Mouse (Mus musculus): Measurements from ENCODE around the gene Phldb1. TPM values are rescaled to one million over a fixed set of nuclear protein-coding genes. Genes with fewer than 3 reads are reported as not detected.
A peak's percentile ranks its signal among the peaks of the same experiment; 100 is the strongest.

The Phldb1 gene
- polyA plus RNA-seq, 1 experiment from 2014 or later: 2.1 TPM

DNA sequence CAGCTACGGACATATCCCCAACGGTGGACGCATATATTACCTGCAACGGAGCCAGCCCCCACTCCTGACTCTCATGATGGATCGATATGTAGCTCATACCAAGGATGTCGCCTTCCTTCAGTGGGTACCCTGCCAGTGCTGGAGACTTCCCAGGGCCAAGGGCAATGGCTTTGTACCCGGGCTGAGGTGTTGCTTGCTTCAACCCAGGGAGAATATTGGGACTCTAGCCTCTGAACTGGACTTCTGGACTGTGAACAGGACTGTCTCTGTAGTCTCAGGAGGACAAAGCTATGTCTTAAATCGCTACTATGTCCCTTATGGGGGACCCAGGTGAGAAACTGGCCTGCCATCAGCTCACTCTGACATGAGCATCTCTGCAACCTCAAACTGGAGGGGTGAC, 52.0 kb downstream of the Phldb1 start:
- ATAC-seq (ENCODE audit: low read depth): no peak
- Histone ChIP-seq H3K9ac (no peak overlapping the region), H3K9me3 (replicated peaks) (no peaks in the 10 kb centered on the region), H3K4me3 (replicated peaks) (no peak overlapping the region), H3K27ac (no peak overlapping the region), H3K36me3 (no peaks in the 10 kb centered on the region), H3K4me1 (replicated peaks) (no peaks in the 10 kb centered on the region), H3K27me3 (no peaks in the 10 kb centered on the region), H3K4me2 (no peak overlapping the region)
- 65% methylated on average over 8 of the region's 8 CpGs for WGBS (ENCODE audit: insufficient replicate concordance)
- DNase-seq: no peak

DNA sequence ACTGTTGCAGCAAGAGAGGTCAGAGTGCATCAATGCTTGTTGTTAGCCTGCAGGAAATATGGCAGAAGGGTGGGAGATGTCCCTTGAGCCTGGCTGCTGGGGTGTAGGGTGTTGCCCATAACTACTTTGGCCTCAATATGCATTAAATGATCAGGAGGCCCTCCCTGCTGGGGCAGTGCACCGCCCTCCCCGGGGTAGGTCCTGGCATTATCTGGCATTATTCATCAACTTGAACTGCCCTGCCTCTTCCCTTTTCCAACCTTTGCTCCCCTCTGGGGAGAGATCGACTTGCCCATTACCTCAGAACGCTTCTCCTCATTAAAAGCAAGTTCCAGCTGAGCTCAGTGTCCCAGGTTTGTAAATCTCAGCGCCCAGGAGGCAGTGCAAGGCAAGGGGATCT, 55.4 kb downstream of the Phldb1 start:
- H3K27me3 ChIP-seq: no peaks in the 10 kb centered on the region
- no peak overlapping the region for H3K27ac ChIP-seq
- no peak overlapping the region for H3K4me2 ChIP-seq
- DNase-seq (no peak), ATAC-seq (ENCODE audit: low read depth) (no peak)
- H3K4me1 ChIP-seq (replicated peaks): no peaks in the 10 kb centered on the region
- H3K9ac ChIP-seq: no peak overlapping the region
- WGBS (ENCODE audit: insufficient replicate concordance): 69% methylated on average over 5 of the region's 5 CpGs
- no peak overlapping the region for H3K4me3 ChIP-seq (replicated peaks)
- no peaks in the 10 kb centered on the region for H3K9me3 ChIP-seq (replicated peaks)
- H3K36me3 ChIP-seq: no peaks in the 10 kb centered on the region

DNA sequence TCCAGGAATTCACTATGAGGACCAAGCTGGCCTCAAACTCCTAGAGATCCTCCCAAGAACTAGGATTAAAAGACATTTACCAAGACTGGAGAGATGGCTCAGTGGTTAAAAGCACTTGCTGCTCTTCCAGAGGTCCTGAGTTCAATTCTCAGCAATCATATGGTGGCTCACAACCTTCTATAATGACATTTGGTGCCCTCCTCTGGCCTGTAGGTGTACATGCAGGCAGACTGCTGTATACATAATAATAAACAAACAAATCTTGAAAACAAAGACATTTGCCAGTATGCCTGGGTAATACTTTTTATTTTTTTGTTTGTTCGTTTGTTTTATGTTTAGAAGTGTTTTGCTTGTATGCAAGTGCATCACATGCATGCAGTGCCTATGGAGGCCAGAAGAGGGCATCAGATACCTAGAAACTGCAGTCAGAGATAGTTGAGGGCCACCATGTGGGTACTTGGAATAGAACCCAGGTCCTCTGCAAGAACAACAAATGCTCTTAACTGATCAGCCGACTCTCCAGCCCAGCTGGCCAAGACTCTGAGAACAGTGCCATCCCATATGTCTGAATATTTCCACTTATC, 56.6 kb downstream of the Phldb1 start:
- Histone ChIP-seq H3K9ac (no peak overlapping the region), H3K27me3 (no peaks in the 10 kb centered on the region), H3K9me3 (replicated peaks) (no peaks in the 10 kb centered on the region), H3K36me3 (no peaks in the 10 kb centered on the region), H3K4me2 (no peak overlapping the region), H3K27ac (no peak overlapping the region), H3K4me3 (replicated peaks) (no peak overlapping the region), H3K4me1 (replicated peaks) (no peaks in the 10 kb centered on the region)
- DNase-seq (no peak), ATAC-seq (ENCODE audit: low read depth) (no peak)
- 62% methylated on average over 2 of the region's 2 CpGs for WGBS (ENCODE audit: insufficient replicate concordance)

DNA sequence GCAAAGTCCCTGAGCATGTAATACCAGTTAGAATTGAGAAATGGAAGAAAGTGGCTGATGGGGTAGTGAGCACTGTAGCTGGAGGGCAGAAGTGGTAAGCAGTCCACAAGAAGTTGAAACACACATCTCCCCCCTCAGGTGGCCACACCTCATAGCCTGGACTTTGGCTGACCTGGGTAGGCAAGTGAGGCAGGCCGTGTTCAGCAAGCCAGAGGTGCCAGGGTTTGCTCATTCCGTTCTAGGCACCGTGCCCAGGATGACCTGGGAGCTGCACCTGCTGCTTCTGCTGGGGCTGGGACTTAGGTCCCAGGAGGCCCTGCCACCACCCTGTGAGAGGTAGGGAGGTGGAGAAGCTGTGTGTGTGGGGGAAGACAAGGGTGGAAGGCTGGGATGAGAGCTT, 62.0 kb downstream of the Phldb1 start, which contains the start of gene Treh:
Gene Treh (plus strand): TSS at position 229 of the 400 bp plus-strand sequence.
- no peaks in the 10 kb centered on the region for H3K36me3 ChIP-seq
- no peak within 1 kb of the TSS for H3K4me3 ChIP-seq (replicated peaks)
- H3K9ac ChIP-seq: no peak within 1 kb of the TSS
- no peak within 1 kb of the TSS for H3K4me2 ChIP-seq
- ATAC-seq (ENCODE audit: low read depth) (no peak), DNase-seq (no peak)
- H3K4me1 ChIP-seq (replicated peaks): no peaks in the 10 kb centered on the region
- H3K27ac ChIP-seq: no peak within 1 kb of the TSS
- no peaks in the 10 kb centered on the region for H3K27me3 ChIP-seq
- WGBS (ENCODE audit: insufficient replicate concordance): 63% methylated on average over 3 of the region's 3 CpGs
- no peaks in the 10 kb centered on the region for H3K9me3 ChIP-seq (replicated peaks)

DNA sequence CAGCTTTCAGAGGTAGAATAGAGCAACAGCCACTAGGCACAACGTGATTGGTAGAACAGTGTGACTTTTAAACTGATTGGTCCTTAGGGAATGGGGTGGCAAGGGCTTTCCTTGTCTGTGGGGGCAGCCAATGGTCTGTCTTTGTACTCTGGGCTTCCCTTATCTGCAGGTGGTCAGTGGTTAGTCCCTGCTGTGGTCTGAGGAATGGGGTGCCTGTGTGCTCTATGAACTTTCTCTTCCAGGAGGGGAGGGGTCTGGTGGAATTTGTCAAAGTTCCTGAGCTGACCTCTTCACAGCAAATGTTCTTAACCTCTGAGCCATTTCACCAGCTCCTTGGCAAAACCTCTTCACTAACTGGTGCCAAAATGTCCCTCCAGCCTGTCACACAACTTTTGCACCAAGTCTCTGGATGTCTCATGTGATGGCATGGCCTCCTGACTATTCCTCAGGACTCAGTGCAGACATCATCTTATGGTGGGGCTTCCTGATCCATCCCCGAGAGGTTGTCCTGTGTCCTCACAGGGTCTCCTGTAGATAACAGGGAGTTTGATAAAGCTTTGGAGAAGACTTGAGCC, 62.6 kb downstream of the Phldb1 start:
- 29% methylated on average over 2 of the region's 2 CpGs for WGBS (ENCODE audit: insufficient replicate concordance)
- no peak overlapping the region for H3K4me3 ChIP-seq (replicated peaks)
- H3K9me3 ChIP-seq (replicated peaks): no peaks in the 10 kb centered on the region
- H3K36me3 ChIP-seq: no peaks in the 10 kb centered on the region
- no peaks in the 10 kb centered on the region for H3K4me1 ChIP-seq (replicated peaks)
- H3K4me2 ChIP-seq: no peak overlapping the region
- H3K27me3 ChIP-seq: peaks cover under 1% of the 10 kb centered on the region; the same call in 1 of the 2 replicates
- H3K9ac ChIP-seq: no peak overlapping the region
- H3K27ac ChIP-seq: no peak overlapping the region
- no peak for ATAC-seq (ENCODE audit: low read depth)
- DNase-seq: no peak

DNA sequence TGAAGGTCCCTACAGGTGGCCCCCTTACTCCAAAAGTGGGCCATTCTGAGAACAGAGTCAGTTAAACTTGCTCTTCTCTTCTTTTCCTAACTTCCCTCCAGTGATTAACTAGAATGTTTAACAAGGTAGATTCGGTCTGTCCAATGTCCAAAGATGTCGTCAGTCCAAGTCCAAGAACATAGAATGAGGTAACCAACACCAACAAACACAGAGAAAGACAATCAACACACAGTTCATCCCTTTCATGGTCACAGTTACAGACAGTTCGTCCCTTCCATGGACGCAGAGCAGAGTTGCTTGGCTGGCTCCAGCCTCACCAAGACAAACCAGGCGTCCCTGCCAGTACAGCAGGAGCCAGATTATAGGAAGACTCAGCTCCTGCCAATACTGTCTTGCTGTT, 63.6 kb downstream of the Phldb1 start:
- Histone ChIP-seq H3K4me1 (replicated peaks) (no peaks in the 10 kb centered on the region), H3K27ac (no peak overlapping the region), H3K4me3 (replicated peaks) (no peak overlapping the region), H3K36me3 (no peaks in the 10 kb centered on the region), H3K4me2 (no peak overlapping the region), H3K27me3 (peaks cover 3% of the 10 kb centered on the region; the same call in 1 of the 2 replicates), H3K9me3 (replicated peaks) (no peaks in the 10 kb centered on the region), H3K9ac (no peak overlapping the region)
- WGBS (ENCODE audit: insufficient replicate concordance): 70% methylated on average over 5 of the region's 5 CpGs
- no peak for DNase-seq
- ATAC-seq (ENCODE audit: low read depth): no peak

DNA sequence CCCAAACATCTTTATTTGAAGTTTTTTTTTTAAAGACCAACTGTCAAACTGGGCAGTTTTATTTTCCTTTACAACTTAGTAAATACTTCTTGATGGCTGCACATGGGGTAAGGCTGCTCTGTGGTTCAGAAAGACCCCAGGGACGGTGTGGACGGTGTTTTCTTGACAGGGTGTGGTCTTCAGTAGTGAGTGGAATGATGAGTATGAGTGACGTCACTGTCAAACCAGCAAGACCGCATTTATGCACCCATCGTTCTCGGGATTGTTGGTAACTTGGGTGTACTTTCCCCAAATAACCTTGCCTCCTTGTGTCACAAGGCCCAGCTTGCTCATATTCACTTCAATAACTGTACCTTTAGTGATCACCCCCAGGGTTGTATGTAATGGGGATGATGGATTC, 71.3 kb downstream of the Phldb1 start:
- Histone ChIP-seq H3K9me3 (replicated peaks) (no peaks in the 10 kb centered on the region), H3K9ac (no peak overlapping the region), H3K27me3 (peaks cover 3% of the 10 kb centered on the region; the same call in 1 of the 2 replicates), H3K4me2 (no peak overlapping the region), H3K4me1 (replicated peaks) (no peaks in the 10 kb centered on the region), H3K4me3 (replicated peaks) (no peak overlapping the region), H3K27ac (no peak overlapping the region), H3K36me3 (no peaks in the 10 kb centered on the region)
- WGBS (ENCODE audit: insufficient replicate concordance): 68% methylated on average over 6 of the region's 6 CpGs
- DNase-seq (no peak), ATAC-seq (ENCODE audit: low read depth) (no peak)

DNA sequence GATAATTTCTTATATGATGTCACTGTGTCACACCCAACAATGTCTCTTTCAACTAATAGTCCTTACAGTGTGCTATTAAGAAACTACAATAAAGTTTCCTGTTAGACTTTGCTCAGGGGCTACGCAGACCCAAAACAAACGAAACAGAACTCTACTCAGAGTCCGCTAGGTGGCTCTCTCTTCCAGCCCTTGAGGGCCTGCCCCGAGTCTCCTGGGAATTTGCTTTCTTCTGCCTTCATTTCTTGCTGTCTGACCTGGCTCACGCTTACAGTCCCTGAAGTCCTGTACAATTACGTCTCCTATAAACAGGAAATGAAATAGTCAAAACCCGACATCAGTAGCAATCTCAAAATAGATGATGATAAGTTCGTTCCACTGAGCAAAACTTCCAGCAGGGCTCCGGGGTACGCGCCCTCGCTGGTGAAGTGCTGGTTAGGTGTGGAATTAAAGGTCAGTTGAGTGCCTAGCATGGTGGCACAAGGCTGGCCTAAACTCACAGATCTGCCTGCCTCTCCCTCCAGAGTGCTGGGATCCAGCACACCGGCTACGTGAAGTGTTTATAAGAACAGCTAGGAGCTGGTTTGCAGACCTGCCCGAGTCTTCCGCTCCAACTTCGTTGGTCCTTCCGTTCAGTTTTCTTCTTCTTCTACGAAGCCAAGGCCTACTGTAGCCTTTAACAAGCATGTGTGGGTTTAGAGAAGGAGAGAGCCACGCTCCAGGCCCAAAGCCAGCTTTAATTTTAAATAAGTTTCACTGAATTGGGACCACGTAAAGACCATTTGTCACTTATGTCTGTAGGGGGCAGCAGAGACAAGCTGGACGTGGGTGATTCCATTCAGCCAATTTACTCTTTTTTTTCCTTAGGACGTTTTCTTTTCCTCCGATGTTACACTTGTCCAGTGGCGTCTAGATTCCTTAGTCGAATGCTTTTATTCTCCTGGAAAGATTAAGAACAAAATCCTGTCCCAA, 79.6 kb downstream of the Phldb1 start:
- Histone ChIP-seq H3K27ac (no peak overlapping the region), H3K4me2 (peak overlapping the region; percentile 59), H3K4me3 (replicated peaks) (peak overlapping the region; percentile 33), H3K4me1 (replicated peaks) (peaks cover 10% of the 10 kb centered on the region; the same call in 1 of the 2 replicates), H3K36me3 (no peaks in the 10 kb centered on the region), H3K9ac (peak overlapping the region; percentile 44; the same call in 1 of the 2 replicates), H3K27me3 (no peaks in the 10 kb centered on the region), H3K9me3 (replicated peaks) (no peaks in the 10 kb centered on the region)
- DNase-seq (peak; percentile 46), ATAC-seq (ENCODE audit: low read depth) (no peak)
- WGBS (ENCODE audit: insufficient replicate concordance): 25% methylated on average over 26 of the region's 26 CpGs

DNA sequence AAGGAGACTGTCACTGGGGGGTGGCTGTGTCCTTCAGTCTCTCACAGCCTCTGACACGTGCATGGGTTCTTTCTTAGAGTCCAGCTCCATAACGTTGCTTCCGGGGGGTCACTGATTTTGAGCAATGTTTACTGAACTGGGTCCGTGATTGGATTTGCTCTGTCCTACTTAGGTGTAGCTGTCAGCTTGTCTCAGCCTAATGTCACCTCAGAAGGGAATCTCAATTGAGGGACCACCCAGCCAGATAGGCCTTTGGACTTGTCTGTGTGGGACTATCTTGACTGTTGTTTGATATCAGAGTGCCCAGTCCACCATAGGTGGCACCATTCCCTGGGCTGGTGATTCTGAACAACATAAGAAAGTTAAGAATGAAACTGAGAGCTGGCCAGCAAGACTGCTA, 81.1 kb downstream of the Phldb1 start:
- 50% methylated on average over 4 of the region's 4 CpGs for WGBS (ENCODE audit: insufficient replicate concordance)
- peaks cover 10% of the 10 kb centered on the region; the same call in 1 of the 2 replicates for H3K4me1 ChIP-seq (replicated peaks)
- 0 out of 2 replicates have a peak, but pooled peaks cover 4% of the 10 kb centered on the region for H3K27me3 ChIP-seq
- no peak overlapping the region for H3K4me2 ChIP-seq
- no peak overlapping the region for H3K9ac ChIP-seq
- no peaks in the 10 kb centered on the region for H3K36me3 ChIP-seq
- no peak overlapping the region for H3K4me3 ChIP-seq (replicated peaks)
- ATAC-seq (ENCODE audit: low read depth) (no peak), DNase-seq (no peak)
- no peak overlapping the region for H3K27ac ChIP-seq
- no peaks in the 10 kb centered on the region for H3K9me3 ChIP-seq (replicated peaks)

DNA sequence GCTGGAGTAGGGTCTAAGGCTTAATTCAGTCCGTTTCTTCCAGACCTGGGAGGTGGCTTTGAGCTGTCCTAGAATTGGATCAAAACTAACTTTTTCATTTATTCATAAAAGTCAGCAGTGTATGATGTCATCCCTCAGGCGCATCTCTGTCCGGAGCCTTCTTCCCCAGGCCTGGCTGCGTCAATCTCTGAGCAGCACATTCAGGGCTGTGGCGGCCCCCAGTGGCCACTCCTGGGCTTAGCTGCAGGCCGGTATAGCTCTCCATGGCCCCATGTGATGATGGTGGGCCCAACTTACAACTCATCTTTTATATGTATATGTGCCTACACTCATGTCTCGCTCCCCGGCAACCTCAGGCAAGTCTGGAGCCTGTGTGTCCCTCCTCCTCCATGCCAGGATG, 83.0 kb downstream of the Phldb1 start:
- H3K4me1 ChIP-seq (replicated peaks): peaks cover 10% of the 10 kb centered on the region; the same call in 1 of the 2 replicates
- peak; percentile 24 for DNase-seq
- H3K4me3 ChIP-seq (replicated peaks): no peak overlapping the region
- 0 out of 2 replicates have a peak, but pooled peaks cover 4% of the 10 kb centered on the region for H3K27me3 ChIP-seq
- WGBS (ENCODE audit: insufficient replicate concordance): 8% methylated on average over 8 of the region's 8 CpGs
- H3K9me3 ChIP-seq (replicated peaks): no peaks in the 10 kb centered on the region
- H3K9ac ChIP-seq: no peak overlapping the region
- no peaks in the 10 kb centered on the region for H3K36me3 ChIP-seq
- H3K27ac ChIP-seq: no peak overlapping the region
- peak; percentile 68; the same call in 1 of the 2 replicates for ATAC-seq (ENCODE audit: low read depth)
- no peak overlapping the region for H3K4me2 ChIP-seq

DNA sequence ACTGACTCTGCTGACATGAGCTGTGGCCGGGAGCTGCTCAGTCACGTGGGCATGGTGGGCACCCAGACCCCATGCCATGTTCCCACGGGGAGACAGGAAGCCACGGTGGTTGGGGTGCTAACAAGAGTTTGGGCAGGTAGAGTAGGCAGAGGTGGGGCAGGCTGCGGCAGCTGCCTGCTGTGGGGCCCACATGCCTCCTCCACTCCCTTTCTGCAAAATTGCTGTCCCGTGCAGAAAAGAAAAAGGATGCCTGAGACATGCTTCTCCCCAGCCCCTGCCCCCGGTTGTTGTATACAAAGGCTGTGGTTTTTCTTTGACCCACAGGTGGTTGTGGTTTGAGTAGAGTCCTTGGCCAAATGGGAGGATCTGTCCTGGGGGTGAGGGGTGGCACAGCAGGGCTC, 86.1 kb downstream of the Phldb1 start:
- H3K9ac ChIP-seq: no peak overlapping the region
- H3K4me1 ChIP-seq (replicated peaks): peaks cover 14% of the 10 kb centered on the region
- H3K27me3 ChIP-seq: 0 out of 2 replicates have a peak, but pooled peaks cover 4% of the 10 kb centered on the region
- WGBS (ENCODE audit: insufficient replicate concordance): 37% methylated on average over 7 of the region's 7 CpGs
- no peak overlapping the region for H3K4me2 ChIP-seq
- H3K36me3 ChIP-seq: no peaks in the 10 kb centered on the region
- DNase-seq: no peak
- no peak for ATAC-seq (ENCODE audit: low read depth)
- no peaks in the 10 kb centered on the region for H3K9me3 ChIP-seq (replicated peaks)
- no peak overlapping the region for H3K27ac ChIP-seq
- H3K4me3 ChIP-seq (replicated peaks): no peak overlapping the region

Data from liver, embryonic 13.5 days (tissue).